Mouse (Mus musculus): Measurements from ENCODE around the gene Apbb2. TPM values are rescaled to one million over a fixed set of nuclear protein-coding genes. Genes with fewer than 3 reads are reported as not detected.

Apbb2 gene
- polyA plus RNA-seq, 1 experiment, result 0.34 TPM

DNA sequence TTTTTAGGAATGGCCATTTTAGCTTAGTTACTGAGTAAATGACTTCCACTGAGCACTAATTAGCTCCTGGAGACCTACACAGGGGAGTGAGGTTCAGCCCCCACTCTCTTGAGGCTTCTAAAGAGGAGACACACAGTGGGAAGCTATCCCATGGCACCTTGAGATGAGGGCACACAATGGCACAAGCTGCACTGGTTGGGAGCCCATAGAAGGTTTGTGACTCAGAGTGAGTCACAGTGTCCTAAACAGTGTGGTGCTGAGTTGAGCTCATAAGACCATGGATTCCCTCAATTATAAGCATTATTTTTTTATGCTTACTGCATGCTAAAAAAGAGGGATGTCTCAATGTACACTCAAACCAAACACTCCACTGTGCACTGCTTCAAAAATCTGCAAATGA, 247.5 kb downstream of the Apbb2 start:
- no peaks in the 10 kb centered on the region for H3K9me3 ChIP-seq
- H3K4me3 ChIP-seq (replicated peaks), result no peak overlapping the region
- peaks cover 11% of the 10 kb centered on the region for H3K4me1 ChIP-seq
- H3K27me3 ChIP-seq (replicated peaks), result peaks cover 11% of the 10 kb centered on the region
- H3K36me3 ChIP-seq (replicated peaks; ENCODE audit: low read length), result no peaks in the 10 kb centered on the region
- no peak for TF ChIP-seq GATA1 (IDR thresholded peaks at IDR 0.05; ENCODE audit: borderline replicate concordance, low read length)
- no peak for TF ChIP-seq FLI1 (IDR thresholded peaks at IDR 0.05; ENCODE audit: low read length)

DNA sequence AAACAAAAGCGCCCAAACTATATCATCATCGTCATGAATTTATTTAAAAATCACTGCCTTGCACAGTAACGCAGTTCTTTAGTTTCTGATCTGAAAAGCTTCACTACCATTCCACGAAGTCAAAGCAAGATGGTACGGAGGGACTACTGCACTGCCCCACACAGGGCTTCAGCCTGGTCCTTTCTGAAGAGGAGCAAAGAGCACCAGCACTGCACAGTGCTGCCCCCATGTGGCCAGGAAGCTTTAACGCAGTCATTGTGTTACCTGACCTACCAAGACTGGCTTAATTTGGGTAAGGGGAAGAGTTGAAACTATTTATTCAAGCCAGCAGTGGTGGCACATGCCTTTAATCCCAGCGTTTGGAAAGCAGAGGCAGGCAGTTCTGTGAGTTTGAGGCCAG, 249.6 kb downstream of the Apbb2 start:
- no peaks in the 10 kb centered on the region for H3K36me3 ChIP-seq (replicated peaks; ENCODE audit: low read length)
- H3K4me3 ChIP-seq (replicated peaks), result no peak overlapping the region
- TF ChIP-seq GATA1 (IDR thresholded peaks at IDR 0.05; ENCODE audit: borderline replicate concordance, low read length) (no peak), FLI1 (IDR thresholded peaks at IDR 0.05; ENCODE audit: low read length) (no peak)
- no peaks in the 10 kb centered on the region for H3K9me3 ChIP-seq
- peaks cover 19% of the 10 kb centered on the region for H3K27me3 ChIP-seq (replicated peaks)
- H3K4me1 ChIP-seq, result peaks cover 13% of the 10 kb centered on the region

DNA sequence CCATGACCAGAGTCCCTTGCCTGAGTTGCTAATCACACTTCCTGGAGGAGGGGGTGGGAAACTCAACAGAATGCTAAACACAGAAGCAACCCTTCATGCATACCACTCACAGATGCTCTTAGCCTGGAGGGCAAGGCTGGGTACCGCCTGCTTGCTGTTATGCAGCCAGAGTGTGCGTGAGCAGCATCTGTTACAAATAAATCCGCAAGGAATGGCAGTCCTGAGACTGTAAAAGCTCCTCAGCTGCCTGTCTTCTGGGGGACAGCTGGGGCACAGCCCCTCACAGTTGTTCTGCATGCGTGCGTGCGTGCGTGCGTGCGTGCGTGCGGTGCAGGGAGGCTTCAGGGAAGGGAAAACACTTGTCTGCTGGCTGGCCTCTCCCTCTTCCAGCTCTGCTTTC, 250.9 kb downstream of the Apbb2 start:
- peaks cover 15% of the 10 kb centered on the region for H3K4me1 ChIP-seq
- no peaks in the 10 kb centered on the region for H3K36me3 ChIP-seq (replicated peaks; ENCODE audit: low read length)
- H3K4me3 ChIP-seq (replicated peaks), result no peak overlapping the region
- H3K27me3 ChIP-seq (replicated peaks), result peaks cover 29% of the 10 kb centered on the region
- H3K9me3 ChIP-seq, result no peaks in the 10 kb centered on the region
- no peak for TF ChIP-seq FLI1 (IDR thresholded peaks at IDR 0.05; ENCODE audit: low read length)
- TF ChIP-seq GATA1 (IDR thresholded peaks at IDR 0.05; ENCODE audit: borderline replicate concordance, low read length), result no peak

DNA sequence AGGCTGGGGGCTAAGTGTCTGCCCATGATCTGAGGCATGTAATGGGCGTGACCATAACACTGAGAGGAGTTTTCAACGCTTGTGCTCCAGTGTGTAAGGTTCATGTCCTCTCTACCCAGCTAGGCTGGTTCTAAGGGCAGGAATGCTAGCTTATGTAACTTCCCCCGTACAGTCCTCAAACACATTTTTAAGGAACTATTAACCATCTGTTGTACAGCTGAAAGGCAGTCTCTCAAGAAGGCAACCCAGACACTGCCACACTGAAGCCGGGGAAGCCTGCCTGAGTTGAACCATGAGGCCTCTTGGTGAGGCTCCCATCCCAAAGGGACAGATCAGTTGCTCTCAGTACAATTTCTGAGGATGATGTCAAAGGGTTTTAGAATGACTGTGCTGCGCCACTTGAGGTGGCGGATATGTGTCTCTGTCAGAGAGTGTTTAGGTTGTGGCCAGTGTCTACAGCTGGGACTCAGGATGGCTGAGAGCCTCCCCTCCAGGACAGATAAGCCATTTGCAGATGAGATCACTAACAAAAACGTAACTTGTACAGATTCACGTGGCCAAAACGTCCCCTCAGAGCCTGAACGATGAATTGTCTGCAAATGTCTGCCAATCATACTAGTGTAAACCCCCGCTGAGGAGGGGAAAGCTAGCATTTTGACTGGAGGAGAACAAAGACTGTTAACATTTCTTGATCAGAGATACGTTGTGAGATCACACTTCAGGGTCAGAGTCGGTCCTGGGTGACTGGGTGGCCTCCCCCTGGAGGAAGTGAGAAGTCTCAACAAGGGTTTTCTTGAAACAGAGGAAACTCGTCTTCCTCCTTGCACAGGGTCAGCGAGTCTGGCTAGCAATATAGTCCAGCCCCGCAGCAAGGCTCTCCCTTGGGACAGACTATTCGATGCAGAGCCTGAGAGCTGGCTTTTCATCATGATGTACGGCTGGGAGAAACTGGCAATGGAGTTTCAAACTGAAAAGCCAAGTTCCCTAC, 255.0 kb downstream of the Apbb2 start:
- TF ChIP-seq FLI1 (IDR thresholded peaks at IDR 0.05; ENCODE audit: low read length) (no peak), GATA1 (IDR thresholded peaks at IDR 0.05; ENCODE audit: borderline replicate concordance, low read length) (no peak)
- H3K27me3 ChIP-seq (replicated peaks), result peaks cover 38% of the 10 kb centered on the region
- peaks cover 10% of the 10 kb centered on the region for H3K4me1 ChIP-seq
- H3K4me3 ChIP-seq (replicated peaks), result no peak overlapping the region
- no peaks in the 10 kb centered on the region for H3K9me3 ChIP-seq
- H3K36me3 ChIP-seq (replicated peaks; ENCODE audit: low read length), result no peaks in the 10 kb centered on the region

DNA sequence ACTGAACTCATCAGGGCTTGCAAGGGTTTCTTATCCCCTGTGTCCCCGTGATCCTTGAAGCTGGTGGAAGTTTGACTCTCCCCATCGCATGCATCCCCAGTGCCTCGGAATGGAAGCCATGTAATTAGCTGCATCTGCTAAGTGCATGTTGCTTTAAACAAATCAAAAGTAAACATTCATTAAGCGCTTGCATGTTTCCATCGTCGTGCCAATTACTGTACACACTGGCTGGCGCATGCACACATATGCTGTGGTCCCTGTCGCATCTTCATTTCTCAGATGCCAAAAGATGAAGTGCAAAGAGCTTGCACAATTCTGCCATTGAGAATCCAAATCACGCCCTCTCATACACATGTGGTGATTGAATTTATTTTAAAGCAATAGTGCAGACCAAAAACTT, 257.8 kb downstream of the Apbb2 start:
- TF ChIP-seq GATA1 (IDR thresholded peaks at IDR 0.05; ENCODE audit: borderline replicate concordance, low read length), result no peak
- no peak for TF ChIP-seq FLI1 (IDR thresholded peaks at IDR 0.05; ENCODE audit: low read length)
- peaks cover 35% of the 10 kb centered on the region for H3K27me3 ChIP-seq (replicated peaks)
- peaks cover 6% of the 10 kb centered on the region; the same call in 1 of the 2 replicates for H3K4me1 ChIP-seq
- H3K4me3 ChIP-seq (replicated peaks), result no peak overlapping the region
- no peaks in the 10 kb centered on the region for H3K36me3 ChIP-seq (replicated peaks; ENCODE audit: low read length)
- H3K9me3 ChIP-seq, result peaks cover 4% of the 10 kb centered on the region

DNA sequence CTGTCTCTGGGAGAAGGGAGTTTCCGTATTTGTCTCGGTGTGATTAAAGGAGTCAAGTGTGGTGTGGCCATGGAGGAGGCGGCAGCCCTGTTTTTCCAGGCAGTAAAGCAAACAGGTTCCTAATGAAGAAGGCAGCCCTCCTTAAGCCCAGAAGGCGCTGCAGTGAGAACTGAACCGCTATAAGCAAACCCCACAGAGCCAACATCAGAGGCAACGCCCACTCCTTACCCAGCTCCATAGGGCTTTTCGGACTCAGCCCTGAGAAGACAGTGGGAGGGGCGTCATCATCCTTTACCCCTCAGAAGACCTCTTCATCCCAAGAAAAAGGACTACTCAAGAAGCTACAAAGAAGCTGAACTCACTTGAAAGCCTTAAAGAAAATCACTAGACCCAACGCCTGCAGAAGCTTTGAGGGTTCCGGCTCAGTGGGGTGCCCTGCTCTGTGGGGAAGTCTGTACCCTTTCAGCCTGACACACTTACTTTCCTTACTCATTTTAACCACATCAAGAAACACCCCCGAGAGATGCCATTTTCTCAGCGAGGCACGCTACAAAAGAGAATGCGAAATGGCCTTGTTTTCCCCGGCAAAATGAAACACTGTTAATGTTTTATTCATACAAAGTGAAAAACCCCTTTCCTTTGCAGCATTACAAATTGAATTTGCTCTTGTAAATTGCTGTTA, 258.7 kb downstream of the Apbb2 start:
- peaks cover 6% of the 10 kb centered on the region; the same call in 1 of the 2 replicates for H3K4me1 ChIP-seq
- H3K9me3 ChIP-seq, result peaks cover 12% of the 10 kb centered on the region
- no peak for TF ChIP-seq FLI1 (IDR thresholded peaks at IDR 0.05; ENCODE audit: low read length)
- TF ChIP-seq GATA1 (IDR thresholded peaks at IDR 0.05; ENCODE audit: borderline replicate concordance, low read length), result no peak
- H3K27me3 ChIP-seq (replicated peaks), result peaks cover 32% of the 10 kb centered on the region
- no peak overlapping the region for H3K4me3 ChIP-seq (replicated peaks)
- H3K36me3 ChIP-seq (replicated peaks; ENCODE audit: low read length), result no peaks in the 10 kb centered on the region

DNA sequence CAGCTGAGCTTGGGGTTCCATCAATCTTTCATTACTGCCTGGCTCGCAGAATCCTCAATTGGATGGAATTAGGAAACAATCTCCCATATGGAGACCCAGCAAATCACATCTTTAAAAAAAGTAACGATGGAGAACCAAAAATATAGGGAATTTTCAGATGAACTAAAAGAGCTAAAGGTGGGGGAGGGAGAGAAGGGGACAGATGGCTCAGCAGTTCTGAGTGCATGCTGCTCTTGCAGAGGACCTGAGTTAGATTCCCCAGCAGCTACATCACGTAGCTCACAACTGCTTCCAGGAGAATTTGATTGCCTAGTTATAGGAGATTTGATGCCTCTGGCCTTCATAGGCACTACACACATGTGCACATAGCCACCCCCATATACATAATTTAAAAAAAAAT, 263.4 kb downstream of the Apbb2 start:
- no peak for TF ChIP-seq FLI1 (IDR thresholded peaks at IDR 0.05; ENCODE audit: low read length)
- no peak for TF ChIP-seq GATA1 (IDR thresholded peaks at IDR 0.05; ENCODE audit: borderline replicate concordance, low read length)
- Histone ChIP-seq H3K36me3 (replicated peaks; ENCODE audit: low read length) (no peaks in the 10 kb centered on the region), H3K4me3 (replicated peaks) (no peak overlapping the region), H3K9me3 (peaks cover 28% of the 10 kb centered on the region), H3K4me1 (no peaks in the 10 kb centered on the region), H3K27me3 (replicated peaks) (peaks cover 19% of the 10 kb centered on the region)

DNA sequence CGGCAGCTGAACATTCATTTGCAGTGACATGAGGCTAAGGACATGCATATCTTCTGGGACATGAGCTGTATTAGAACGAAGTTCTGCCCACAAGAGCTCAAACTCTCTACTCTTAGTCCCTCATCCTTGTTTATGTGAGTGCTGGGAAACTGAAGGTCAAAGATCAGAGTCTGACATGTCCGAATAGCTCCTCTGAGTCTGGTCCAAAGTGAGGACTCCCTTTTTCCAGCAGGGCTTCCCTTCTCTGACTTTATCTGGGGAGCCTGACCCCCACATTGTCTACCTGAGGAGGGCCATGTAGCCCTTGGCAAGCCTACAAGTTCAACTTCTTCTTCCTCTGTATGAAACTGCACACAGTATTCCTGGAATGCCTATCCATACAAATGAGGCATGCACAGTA, 264.7 kb downstream of the Apbb2 start:
- H3K4me3 ChIP-seq (replicated peaks), result no peak overlapping the region
- H3K36me3 ChIP-seq (replicated peaks; ENCODE audit: low read length), result no peaks in the 10 kb centered on the region
- H3K4me1 ChIP-seq, result no peaks in the 10 kb centered on the region
- H3K9me3 ChIP-seq, result peaks cover 28% of the 10 kb centered on the region
- TF ChIP-seq FLI1 (IDR thresholded peaks at IDR 0.05; ENCODE audit: low read length) (no peak), GATA1 (IDR thresholded peaks at IDR 0.05; ENCODE audit: borderline replicate concordance, low read length) (no peak)
- H3K27me3 ChIP-seq (replicated peaks), result peaks cover 17% of the 10 kb centered on the region

DNA sequence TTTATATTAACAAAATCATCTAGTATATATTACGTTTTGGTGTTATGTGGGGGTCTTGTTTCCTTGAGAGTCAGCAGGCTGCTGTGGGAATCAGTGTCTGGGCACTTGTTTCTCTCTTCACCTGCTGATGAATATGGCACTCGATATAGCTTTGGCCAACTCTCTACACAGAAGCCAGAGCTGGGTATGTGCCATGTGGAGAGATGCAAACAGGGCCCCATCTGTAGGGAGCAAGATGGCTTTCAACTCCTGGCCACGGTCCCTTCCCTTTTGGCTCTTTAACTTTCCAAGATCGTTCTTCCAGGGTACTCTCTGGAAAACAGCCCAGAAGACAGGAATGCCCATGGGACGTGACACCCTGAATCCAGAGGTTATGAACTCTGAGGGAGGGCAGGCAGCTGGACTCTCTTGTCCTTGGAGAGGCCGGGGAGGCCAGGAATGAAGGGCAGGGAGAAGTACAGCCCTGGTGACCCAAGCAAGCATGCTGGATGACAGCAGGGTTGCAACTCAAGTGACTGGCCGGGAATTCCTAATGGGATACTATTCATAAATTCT, 266.7 kb downstream of the Apbb2 start:
- TF ChIP-seq GATA1 (IDR thresholded peaks at IDR 0.05; ENCODE audit: borderline replicate concordance, low read length), result no peak
- TF ChIP-seq FLI1 (IDR thresholded peaks at IDR 0.05; ENCODE audit: low read length), result no peak
- Histone ChIP-seq H3K36me3 (replicated peaks; ENCODE audit: low read length) (no peaks in the 10 kb centered on the region), H3K27me3 (replicated peaks) (peaks cover 14% of the 10 kb centered on the region), H3K4me1 (peaks cover 11% of the 10 kb centered on the region), H3K9me3 (peaks cover 28% of the 10 kb centered on the region), H3K4me3 (replicated peaks) (no peak overlapping the region)
